Mouse (Mus musculus) intestine, embryonic 16.5 days (tissue): ENCODE data around the gene Ctrb1. TPM values are rescaled to one million over a fixed set of nuclear protein-coding genes. Genes with fewer than 3 reads are reported as not detected.

Experiments
- ATAC-seq: fragments of 200-750 bp; cut with Nextera tagmentation; 2 replicates; pipeline ENCODE4 v1.8.0; 2017; ENCODE audit warnings: moderate TSS enrichment, moderate library complexity
- H3K27ac ChIP-seq: fragments of 300-500 bp; sonication (generic); 2 replicates; pipeline ENCODE4 v1.5.1; 2014; ENCODE audit warnings: mild to moderate bottlenecking, low read length
- H3K27me3 ChIP-seq: fragments of 300-500 bp; sonication (generic); replicated peaks from 2 replicates; pipeline ENCODE4 v1.6.1; 2014; ENCODE audit warnings: low read length, control low read depth, mixed read lengths; ENCODE audit not compliant: control insufficient read depth, insufficient read depth
- H3K36me3 ChIP-seq: fragments of 300-500 bp; sonication (generic); 2 replicates; pipeline ENCODE4 v1.6.1; 2014; ENCODE audit warnings: low read length, control low read depth; ENCODE audit not compliant: control insufficient read depth, insufficient read depth
- H3K4me1 ChIP-seq: fragments of 300-500 bp; sonication (generic); 2 replicates; pipeline ENCODE4 v1.6.1; 2014; ENCODE audit warnings: low read length, control low read depth, mixed read lengths; ENCODE audit not compliant: control insufficient read depth, insufficient read depth
- H3K4me2 ChIP-seq: fragments of 300-500 bp; sonication (generic); 2 replicates; pipeline ENCODE4 v1.6.1; 2014; ENCODE audit warnings: low read depth, low read length, control low read depth
- H3K4me3 ChIP-seq: fragments of 300-500 bp; sonication (generic); 2 replicates; pipeline ENCODE4 v1.5.1; 2014; ENCODE audit warnings: mild to moderate bottlenecking, low read length
- H3K9ac ChIP-seq: fragments of 300-500 bp; sonication (generic); 2 replicates; pipeline ENCODE4 v1.6.1; 2014; ENCODE audit warnings: low read depth, low read length
- H3K9me3 ChIP-seq: fragments of 300-500 bp; sonication (generic); 2 replicates; pipeline ENCODE4 v1.6.1; 2016; ENCODE audit warnings: low read length, control low read depth; ENCODE audit not compliant: control insufficient read depth
- WGBS: fragments of 180-500 bp; shearing (Covaris S2); extraction: QIAGEN DNeasy Blood & Tissue Kit; methylation state at CpG from one replicate; pipeline ENCODE4 v1.1.7; 2014; 5-methylcytosine and 5-hydroxymethylcytosine counted together
- polyA plus RNA-seq: library from polyadenylated mRNA; unstranded; fragments of >200 nt; fragmentation: Nextera tagmentation; extraction: Ambion mirVana; gene quantifications from 2 replicates; pipeline ENCODE4 v1.2.1, GENCODE M21; 2015

Ctrb1 gene
- polyA plus RNA-seq, 1 experiment from 2014 or later: 1,904 TPM

DNA sequence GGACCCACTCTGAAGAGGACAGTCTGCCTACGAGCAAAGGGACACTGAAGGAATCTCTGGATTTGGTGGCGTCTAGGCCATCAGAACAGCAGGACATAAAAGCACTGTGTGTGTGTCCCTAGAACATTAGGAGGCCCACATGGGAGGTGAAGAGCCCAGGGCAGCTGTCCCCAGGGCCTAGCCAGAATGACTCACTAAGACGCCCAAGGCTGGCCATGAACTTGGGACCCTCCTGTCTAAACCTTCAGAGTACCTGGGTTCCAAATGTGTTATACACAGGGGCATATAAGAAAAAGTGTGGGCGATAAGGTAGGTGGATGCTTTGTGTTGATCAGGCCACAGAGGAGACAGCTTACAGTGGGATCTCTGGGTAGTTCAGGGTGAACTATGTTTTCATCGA is 9.9 kb upstream of the Ctrb1 start:
- no peak for ATAC-seq
- Histone ChIP-seq H3K4me3 (no peak overlapping the region), H3K36me3 (no peaks in the 10 kb centered on the region), H3K4me2 (no peak overlapping the region), H3K4me1 (peaks cover 18% of the 10 kb centered on the region), H3K9ac (no peak overlapping the region), H3K27ac (peak overlapping the region; percentile 71), H3K9me3 (no peaks in the 10 kb centered on the region), H3K27me3 (no peaks in the 10 kb centered on the region)
- 83% methylated on average over 5 of the region's 5 CpGs for WGBS

GRCm38 (mm10) chr8:111700201-111700600 is 9.4 kb upstream of the Ctrb1 start:
- H3K4me3 ChIP-seq: no peak overlapping the region
- peaks cover 15% of the 10 kb centered on the region for H3K4me1 ChIP-seq
- H3K4me2 ChIP-seq: no peak overlapping the region
- ATAC-seq: no peak
- 85% methylated on average over 3 of the region's 3 CpGs for WGBS
- no peaks in the 10 kb centered on the region for H3K9me3 ChIP-seq
- no peaks in the 10 kb centered on the region for H3K36me3 ChIP-seq
- H3K9ac ChIP-seq: no peak overlapping the region
- no peaks in the 10 kb centered on the region for H3K27me3 ChIP-seq
- H3K27ac ChIP-seq: no peak overlapping the region

- Histone ChIP-seq H3K4me2 (no peak overlapping the region), H3K36me3 (no peaks in the 10 kb centered on the region), H3K9me3 (no peaks in the 10 kb centered on the region), H3K9ac (no peak overlapping the region), H3K4me1 (peaks cover 6% of the 10 kb centered on the region; the same call in 1 of the 2 replicates), H3K4me3 (no peak overlapping the region), H3K27me3 (no peaks in the 10 kb centered on the region), H3K27ac (no peak overlapping the region)
- 17% methylated on average over 1 of the region's 1 CpGs for WGBS
- ATAC-seq: no peak
Observed at GRCm38 (mm10) chr8:111699035-111699434, 8.2 kb upstream of the Ctrb1 start.

- 84% methylated on average over 10 of the region's 10 CpGs for WGBS
- Histone ChIP-seq H3K4me1 (peaks cover 17% of the 10 kb centered on the region), H3K27me3 (no peaks in the 10 kb centered on the region), H3K9me3 (no peaks in the 10 kb centered on the region), H3K36me3 (no peaks in the 10 kb centered on the region), H3K9ac (no peak overlapping the region), H3K4me2 (no peak overlapping the region), H3K4me3 (no peak overlapping the region), H3K27ac (no peak overlapping the region)
- no peak for ATAC-seq
Observed at GRCm38 (mm10) chr8:111697655-111698054, 6.8 kb upstream of the Ctrb1 start.

DNA sequence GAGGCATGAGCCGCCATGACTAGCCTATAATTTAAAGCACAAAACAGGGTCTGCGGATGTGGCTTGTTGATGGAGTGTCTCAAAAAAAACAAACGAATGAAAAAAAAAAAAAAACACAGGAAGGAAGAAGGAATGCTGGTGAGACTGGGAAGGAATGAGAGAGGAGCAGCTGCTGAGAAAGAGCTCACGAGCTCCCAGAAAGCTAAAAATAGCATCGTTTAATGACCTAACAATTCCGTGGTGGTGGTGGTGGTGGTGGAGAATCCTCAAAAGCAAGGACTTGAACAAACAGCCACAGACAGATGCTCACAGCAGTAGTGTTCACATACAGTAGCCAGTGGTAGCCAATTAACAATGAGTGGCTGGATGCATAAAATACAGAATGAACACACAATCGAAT is 4.6 kb upstream of the Ctrb1 start:
- Histone ChIP-seq H3K36me3 (no peaks in the 10 kb centered on the region), H3K27me3 (no peaks in the 10 kb centered on the region), H3K4me2 (no peak overlapping the region), H3K27ac (0 out of 2 replicates have a peak overlapping the region, but pooled peaks have one; percentile 23), H3K9ac (no peak overlapping the region), H3K9me3 (no peaks in the 10 kb centered on the region), H3K4me1 (peaks cover 11% of the 10 kb centered on the region), H3K4me3 (no peak overlapping the region)
- ATAC-seq: no peak
- WGBS: 49% methylated on average over 7 of the region's 7 CpGs

GRCm38 (mm10) chr8:111693261-111693741 is 2.5 kb upstream of the Ctrb1 start:
- no peaks in the 10 kb centered on the region for H3K36me3 ChIP-seq
- peaks cover 11% of the 10 kb centered on the region for H3K4me1 ChIP-seq
- peak; percentile 61 for ATAC-seq
- no peak overlapping the region for H3K9ac ChIP-seq
- WGBS: 33% methylated on average over 6 of the region's 6 CpGs
- peak overlapping the region; percentile 36; the same call in 1 of the 2 replicates for H3K27ac ChIP-seq
- H3K4me3 ChIP-seq: no peak overlapping the region
- no peaks in the 10 kb centered on the region for H3K9me3 ChIP-seq
- H3K4me2 ChIP-seq: no peak overlapping the region
- H3K27me3 ChIP-seq: no peaks in the 10 kb centered on the region

DNA sequence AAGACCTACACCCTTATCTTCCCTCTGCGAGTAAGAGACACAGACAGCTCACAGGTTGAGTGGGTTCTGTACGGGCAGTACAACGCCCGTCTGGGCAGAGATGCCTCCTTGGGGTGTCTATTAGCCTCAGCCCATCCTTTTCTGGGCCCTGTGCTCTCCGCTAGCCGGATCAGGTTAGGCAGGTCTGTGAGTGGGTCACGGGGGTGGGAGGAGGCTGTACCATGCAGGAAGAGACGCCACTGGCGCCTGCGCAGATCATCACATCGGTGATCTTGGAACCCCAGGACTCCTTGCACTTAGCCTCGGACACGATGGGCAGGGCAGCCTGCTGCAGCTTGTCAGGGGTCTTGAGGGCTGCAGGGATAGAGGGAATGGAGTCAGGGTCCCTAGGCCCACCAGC is 3.9 kb downstream of the Ctrb1 start:
- Histone ChIP-seq H3K27me3 (no peaks in the 10 kb centered on the region), H3K4me2 (no peak overlapping the region), H3K9me3 (no peaks in the 10 kb centered on the region), H3K4me1 (no peaks in the 10 kb centered on the region), H3K27ac (no peak overlapping the region), H3K9ac (no peak overlapping the region), H3K36me3 (no peaks in the 10 kb centered on the region), H3K4me3 (no peak overlapping the region)
- peak; percentile 49 for ATAC-seq
- WGBS: 81% methylated on average over 13 of the region's 13 CpGs

GRCm38 (mm10) chr8:111682521-111682920 is 8.3 kb downstream of the Ctrb1 start:
- H3K4me2 ChIP-seq: no peak overlapping the region
- no peak overlapping the region for H3K9ac ChIP-seq
- H3K27ac ChIP-seq: no peak overlapping the region
- H3K4me1 ChIP-seq: no peaks in the 10 kb centered on the region
- H3K9me3 ChIP-seq: no peaks in the 10 kb centered on the region; the same call in 1 of the 2 replicates
- H3K4me3 ChIP-seq: no peak overlapping the region
- WGBS: 29% methylated on average over 9 of the region's 9 CpGs
- H3K27me3 ChIP-seq: no peaks in the 10 kb centered on the region
- no peak for ATAC-seq
- no peaks in the 10 kb centered on the region for H3K36me3 ChIP-seq

DNA sequence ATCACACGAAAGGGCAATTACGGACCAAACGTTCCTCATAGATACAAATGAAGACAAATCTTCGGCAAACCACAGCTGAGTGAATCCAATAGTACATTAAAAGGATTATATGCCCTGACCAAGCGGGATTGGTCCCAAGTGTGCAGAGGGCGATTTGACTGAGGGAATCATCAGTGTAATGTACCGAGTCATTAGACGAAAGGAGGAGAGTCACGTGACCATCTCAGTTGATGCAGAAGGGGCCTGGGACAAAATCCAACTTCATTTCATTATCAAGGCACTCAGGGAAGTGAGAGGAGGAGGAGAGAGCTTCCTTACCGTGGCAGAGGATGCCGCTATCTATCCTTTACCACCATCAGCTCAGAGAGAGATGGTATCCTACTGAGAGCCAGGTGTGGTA is 9.7 kb downstream of the Ctrb1 start:
- Histone ChIP-seq H3K4me2 (no peak overlapping the region), H3K27ac (no peak overlapping the region), H3K9me3 (peaks cover 4% of the 10 kb centered on the region), H3K27me3 (no peaks in the 10 kb centered on the region), H3K4me3 (no peak overlapping the region), H3K36me3 (no peaks in the 10 kb centered on the region), H3K4me1 (no peaks in the 10 kb centered on the region), H3K9ac (no peak overlapping the region)
- ATAC-seq: no peak
- 72% methylated on average over 11 of the region's 11 CpGs for WGBS

- Histone ChIP-seq H3K4me1 (no peaks in the 10 kb centered on the region), H3K27ac (no peak overlapping the region), H3K4me3 (no peak overlapping the region), H3K9me3 (peaks cover 7% of the 10 kb centered on the region), H3K9ac (no peak overlapping the region), H3K27me3 (no peaks in the 10 kb centered on the region), H3K36me3 (no peaks in the 10 kb centered on the region), H3K4me2 (no peak overlapping the region)
- 38% methylated on average over 17 of the region's 17 CpGs for whole genome bisulfite sequencing
- ATAC-seq: no peak
Observed at GRCm38 (mm10) chr8:111680423-111681028, 10.3 kb downstream of the Ctrb1 start.
